Mouse (Mus musculus) kidney, adult 18-20 months (tissue): ENCODE data around the gene Olfr31.

Source experiments
- DNase-seq: peaks from one replicate; pipeline ENCODE4 v3.0.0; 2021

Gene Olfr31

DNA sequence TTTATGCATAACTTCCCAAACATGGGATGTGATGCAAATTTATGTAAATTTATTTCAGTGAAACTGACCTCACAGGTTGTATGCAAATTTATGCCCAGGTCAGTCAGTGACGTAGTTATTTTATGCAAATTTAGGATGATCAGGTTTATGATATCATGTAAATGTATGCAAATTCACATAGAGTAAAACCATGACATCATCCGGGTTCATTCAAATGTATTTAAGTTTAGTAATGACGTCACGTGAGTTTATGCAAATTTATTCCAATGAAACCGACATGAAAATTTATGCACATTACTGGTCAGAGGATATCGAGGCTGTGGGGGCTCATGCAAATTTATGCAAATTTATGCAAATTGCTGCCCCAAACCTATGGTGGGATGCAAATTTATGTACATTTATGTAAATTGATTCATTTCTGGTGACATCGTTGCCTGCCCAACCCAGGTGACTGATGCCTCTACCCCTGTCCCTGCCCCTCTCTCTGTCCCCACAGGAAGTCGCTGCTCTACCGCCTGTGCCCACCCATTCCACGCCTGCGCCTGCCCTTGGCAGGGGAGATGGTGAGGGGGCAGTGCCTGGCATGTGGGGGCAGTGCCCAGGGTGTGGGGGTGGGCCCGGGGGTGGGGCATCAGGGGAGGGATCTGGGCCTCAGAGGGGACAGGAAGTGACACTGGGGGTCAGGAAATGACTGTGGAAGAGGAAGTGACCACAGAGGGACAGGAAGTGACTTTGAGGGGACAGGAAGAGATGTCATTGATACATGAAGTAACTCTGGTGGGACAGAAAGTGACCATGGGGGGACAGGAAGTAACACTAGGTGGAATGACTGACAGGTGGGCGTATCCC, 32.1 kb downstream of the Olfr31 start:
- no peak for DNase-seq

DNA sequence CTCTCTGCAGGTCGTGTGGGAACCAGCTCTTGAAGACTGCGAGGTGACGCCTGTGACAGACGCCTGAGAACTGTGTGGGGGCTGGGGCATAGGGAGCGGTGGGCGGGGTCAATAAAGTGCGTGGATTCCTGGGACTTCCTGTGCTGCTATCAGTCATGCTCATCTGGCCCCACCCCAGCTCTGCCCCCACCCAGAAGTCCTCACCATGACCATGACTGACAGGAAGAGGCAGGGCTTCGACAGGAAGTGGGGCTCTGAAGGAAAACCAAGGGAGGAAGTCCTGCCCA, 32.7 kb downstream of the Olfr31 start:
- DNase-seq, result no peak
